Mouse (Mus musculus): ENCODE results near the gene Ldlrad3. TPM values are rescaled to one million over a fixed set of nuclear protein-coding genes. Genes with fewer than 3 reads are reported as not detected.
A peak's percentile ranks its signal among the peaks of the same experiment; 100 is the strongest.

The Ldlrad3 gene
- polyA plus RNA-seq, 1 experiment from 2014 or later: 37.1 TPM

DNA sequence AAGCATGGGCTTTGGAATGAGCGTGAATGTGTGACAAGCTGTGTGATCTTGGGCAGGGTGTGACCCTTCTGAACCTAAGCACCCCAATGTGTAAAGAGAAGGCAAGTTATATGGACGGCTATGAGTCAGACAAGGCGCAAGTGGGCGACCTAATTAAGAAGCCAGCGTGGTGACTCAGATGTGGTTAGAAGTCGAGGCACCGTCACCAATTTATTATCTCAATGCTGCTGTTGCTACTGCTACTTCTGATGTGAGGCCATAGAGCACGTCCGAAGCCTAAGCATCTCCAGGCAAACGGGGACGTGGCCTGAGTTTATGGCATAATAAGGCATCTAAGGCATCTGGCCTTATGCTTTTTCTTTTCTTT, 151.7 kb downstream of the Ldlrad3 start:
- no peak overlapping the region for H3K4me3 ChIP-seq
- no peaks in the 10 kb centered on the region for H3K9me3 ChIP-seq
- no peaks in the 10 kb centered on the region for H3K36me3 ChIP-seq
- WGBS: 75% methylated on average over 11 of the region's 11 CpGs
- H3K27ac ChIP-seq: peak overlapping the region; percentile 66; the same call in 1 of the 2 replicates
- H3K4me1 ChIP-seq (replicated peaks): peaks cover 82% of the 10 kb centered on the region
- no peaks in the 10 kb centered on the region for H3K27me3 ChIP-seq
- H3K9ac ChIP-seq: no peak overlapping the region
- H3K4me2 ChIP-seq: no peak overlapping the region
- no peak for ATAC-seq (ENCODE audit: low FRiP score)

DNA sequence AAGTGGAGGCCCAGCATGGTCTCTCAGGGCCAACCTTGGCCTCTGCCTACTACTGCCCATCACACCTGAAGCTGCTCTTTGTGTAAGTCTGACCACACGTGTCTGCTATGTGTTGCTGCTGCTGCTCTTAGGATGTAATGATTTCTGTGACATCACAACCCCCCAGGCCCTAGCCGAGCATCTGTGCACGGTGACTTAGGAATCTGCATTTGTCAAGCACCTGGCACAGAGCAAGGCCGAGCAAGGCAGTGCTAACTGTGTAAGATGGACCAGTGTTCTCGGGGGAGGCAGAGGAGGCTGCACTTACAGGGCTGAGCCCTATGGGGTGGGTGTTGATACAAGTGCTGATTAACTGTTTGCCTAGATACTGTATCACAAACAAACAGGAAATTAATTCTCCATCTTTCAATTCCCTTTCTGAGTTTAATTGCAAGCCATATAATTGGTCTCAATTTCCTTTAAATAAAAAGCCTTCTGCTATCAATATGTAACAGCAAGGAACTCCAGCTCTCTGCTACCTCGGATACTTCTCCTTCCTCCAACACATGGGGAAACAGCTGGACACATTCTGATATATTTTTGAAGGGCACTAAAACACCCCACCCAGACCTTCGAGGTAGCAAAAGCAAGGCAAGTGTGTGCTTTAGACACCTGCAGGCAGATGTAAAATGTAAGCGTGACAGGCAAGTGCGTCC, 152.2 kb downstream of the Ldlrad3 start:
- 58% methylated on average over 9 of the region's 9 CpGs for WGBS
- no peak overlapping the region for H3K4me3 ChIP-seq
- peaks cover 82% of the 10 kb centered on the region for H3K4me1 ChIP-seq (replicated peaks)
- H3K4me2 ChIP-seq: no peak overlapping the region
- H3K9me3 ChIP-seq: no peaks in the 10 kb centered on the region
- ATAC-seq (ENCODE audit: low FRiP score): no peak
- H3K9ac ChIP-seq: peak overlapping the region; percentile 24; the same call in 1 of the 2 replicates
- H3K36me3 ChIP-seq: no peaks in the 10 kb centered on the region
- H3K27me3 ChIP-seq: no peaks in the 10 kb centered on the region
- H3K27ac ChIP-seq: peak overlapping the region; percentile 66

DNA sequence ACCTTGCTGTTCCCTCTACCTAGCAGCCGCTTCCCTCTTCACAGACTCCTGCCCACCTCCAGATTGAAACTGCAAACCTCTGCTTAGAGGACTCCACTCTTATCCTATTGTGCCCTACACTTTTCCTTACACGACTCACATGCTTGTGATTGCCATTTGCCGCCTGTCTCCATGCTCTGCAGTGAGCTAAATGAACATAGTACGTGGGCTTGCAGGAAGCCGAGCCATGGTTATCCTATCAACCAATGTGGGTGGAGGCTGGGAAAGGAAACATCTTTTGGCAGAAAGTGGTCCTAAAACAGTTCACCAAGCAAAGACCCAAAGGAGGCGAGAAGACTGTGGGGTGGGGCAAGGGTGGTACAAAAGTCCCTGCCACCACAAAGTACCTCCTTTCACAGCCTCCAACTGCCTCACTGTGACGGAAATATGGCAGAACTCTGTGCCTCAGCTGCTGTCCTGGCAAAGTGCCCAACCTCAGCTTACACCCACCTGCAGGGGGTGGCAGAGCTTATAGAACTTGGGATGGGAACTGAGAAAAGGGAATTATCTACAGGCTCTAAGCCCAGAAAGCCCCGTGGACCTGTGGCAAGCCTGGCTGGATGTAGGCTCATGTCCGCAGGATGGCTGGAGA, 153.4 kb downstream of the Ldlrad3 start:
- H3K4me2 ChIP-seq: no peak overlapping the region
- 69% methylated on average over 9 of the region's 9 CpGs for WGBS
- no peaks in the 10 kb centered on the region for H3K36me3 ChIP-seq
- peak overlapping the region; percentile 66; the same call in 1 of the 2 replicates for H3K27ac ChIP-seq
- H3K9ac ChIP-seq: no peak overlapping the region
- H3K4me1 ChIP-seq (replicated peaks): peaks cover 72% of the 10 kb centered on the region
- ATAC-seq (ENCODE audit: low FRiP score): no peak
- no peaks in the 10 kb centered on the region for H3K9me3 ChIP-seq
- no peaks in the 10 kb centered on the region for H3K27me3 ChIP-seq
- no peak overlapping the region for H3K4me3 ChIP-seq

DNA sequence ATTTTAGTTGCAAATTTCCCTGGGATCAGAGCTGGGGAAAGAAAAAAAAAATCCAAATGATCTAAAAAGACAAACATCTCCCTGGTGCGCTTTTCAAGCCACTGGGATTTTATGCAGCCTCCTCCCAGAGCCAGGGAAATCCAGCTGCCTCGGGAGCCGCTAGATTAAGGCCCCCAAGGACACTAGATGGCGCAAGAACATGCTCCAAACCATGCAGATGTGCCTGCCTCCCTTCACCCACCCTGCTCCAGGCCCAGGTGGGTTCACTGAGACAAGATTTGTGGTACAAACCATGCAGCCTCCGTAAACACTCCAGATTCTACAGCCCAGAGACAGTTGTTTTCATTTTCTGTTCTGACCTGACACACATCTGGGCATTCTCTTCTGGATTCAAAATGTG, 155.5 kb downstream of the Ldlrad3 start:
- no peaks in the 10 kb centered on the region for H3K27me3 ChIP-seq
- H3K36me3 ChIP-seq: no peaks in the 10 kb centered on the region
- WGBS: 20% methylated on average over 5 of the region's 5 CpGs
- no peak overlapping the region for H3K9ac ChIP-seq
- no peaks in the 10 kb centered on the region for H3K9me3 ChIP-seq
- H3K27ac ChIP-seq: peak overlapping the region; percentile 76
- H3K4me2 ChIP-seq: no peak overlapping the region
- ATAC-seq (ENCODE audit: low FRiP score): no peak
- H3K4me1 ChIP-seq (replicated peaks): peaks cover 60% of the 10 kb centered on the region
- H3K4me3 ChIP-seq: no peak overlapping the region

DNA sequence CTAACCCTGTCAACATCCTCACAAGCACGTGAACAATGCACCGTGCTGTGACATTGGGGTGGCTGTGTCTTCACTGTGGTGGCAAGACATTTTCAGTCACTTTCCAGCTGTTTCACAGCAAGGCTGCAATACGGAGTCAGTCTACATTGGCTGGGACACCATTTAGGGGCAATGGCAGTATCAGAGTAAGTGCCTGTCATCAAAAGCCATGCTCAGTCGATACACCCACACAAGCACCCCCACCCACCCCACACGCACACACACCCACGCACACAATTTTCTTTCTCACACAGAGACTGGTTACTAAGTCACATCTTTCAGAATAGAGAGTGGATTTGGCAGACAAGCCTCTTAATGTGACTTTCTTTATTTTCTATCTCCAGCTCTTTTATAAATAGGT, 156.0 kb downstream of the Ldlrad3 start:
- Histone ChIP-seq H3K27ac (peak overlapping the region; percentile 76), H3K4me1 (replicated peaks) (peaks cover 63% of the 10 kb centered on the region), H3K4me3 (no peak overlapping the region), H3K36me3 (no peaks in the 10 kb centered on the region), H3K4me2 (no peak overlapping the region), H3K9ac (0 out of 2 replicates have a peak overlapping the region, but pooled peaks have one; percentile 8), H3K27me3 (no peaks in the 10 kb centered on the region), H3K9me3 (no peaks in the 10 kb centered on the region)
- peak; percentile 15; the same call in 1 of the 2 replicates for ATAC-seq (ENCODE audit: low FRiP score)
- 74% methylated on average over 6 of the region's 6 CpGs for WGBS

DNA sequence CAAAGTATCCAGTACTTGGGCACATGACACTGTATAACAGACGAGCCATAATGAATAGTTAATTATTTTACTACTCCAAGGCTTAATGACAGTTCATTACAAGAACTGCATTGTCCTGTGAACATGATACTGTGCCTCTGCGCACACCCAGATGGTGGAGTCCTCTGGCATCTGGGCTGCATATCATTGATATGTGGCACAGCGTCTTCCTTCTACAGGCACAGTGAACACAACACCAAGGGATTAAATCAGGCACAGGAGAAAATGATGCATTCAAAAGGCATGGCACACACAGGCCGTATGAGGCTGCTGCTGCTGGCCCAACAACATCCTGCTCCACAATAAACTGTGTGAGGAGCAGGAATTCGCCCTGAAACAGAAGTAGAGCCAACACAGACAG, 156.5 kb downstream of the Ldlrad3 start:
- peaks cover 67% of the 10 kb centered on the region for H3K4me1 ChIP-seq (replicated peaks)
- ATAC-seq (ENCODE audit: low FRiP score): peak; percentile 37
- H3K36me3 ChIP-seq: no peaks in the 10 kb centered on the region
- H3K27ac ChIP-seq: peak overlapping the region; percentile 76
- H3K4me3 ChIP-seq: no peak overlapping the region
- 47% methylated on average over 5 of the region's 5 CpGs for WGBS
- no peak overlapping the region for H3K4me2 ChIP-seq
- H3K9me3 ChIP-seq: no peaks in the 10 kb centered on the region
- peak overlapping the region; percentile 8; the same call in 1 of the 2 replicates for H3K9ac ChIP-seq
- H3K27me3 ChIP-seq: no peaks in the 10 kb centered on the region

DNA sequence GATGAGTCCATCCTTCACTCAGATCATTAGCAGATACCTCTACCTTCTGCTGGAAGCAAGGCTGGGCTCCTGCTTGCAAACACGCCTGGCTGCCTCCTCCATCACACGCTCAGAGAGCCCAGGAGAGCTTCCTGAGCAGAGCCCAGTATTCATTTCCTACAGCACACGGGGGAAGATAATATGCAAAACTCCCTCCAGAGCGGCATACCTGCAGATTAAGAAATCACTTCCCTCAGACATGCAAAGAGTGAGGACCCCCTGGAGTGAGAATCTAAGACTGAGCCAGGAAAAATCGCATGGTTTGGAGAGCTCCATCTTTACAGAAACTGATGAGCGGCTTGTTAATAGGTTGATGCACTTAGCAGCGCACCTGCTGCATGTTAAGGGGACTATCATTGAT, 158.9 kb downstream of the Ldlrad3 start:
- H3K27ac ChIP-seq: peak overlapping the region; percentile 32
- no peak overlapping the region for H3K4me2 ChIP-seq
- H3K4me1 ChIP-seq (replicated peaks): peaks cover 53% of the 10 kb centered on the region
- no peaks in the 10 kb centered on the region for H3K27me3 ChIP-seq
- H3K36me3 ChIP-seq: no peaks in the 10 kb centered on the region
- no peaks in the 10 kb centered on the region for H3K9me3 ChIP-seq
- no peak for ATAC-seq (ENCODE audit: low FRiP score)
- 58% methylated on average over 7 of the region's 7 CpGs for WGBS
- no peak overlapping the region for H3K9ac ChIP-seq
- no peak overlapping the region for H3K4me3 ChIP-seq

DNA sequence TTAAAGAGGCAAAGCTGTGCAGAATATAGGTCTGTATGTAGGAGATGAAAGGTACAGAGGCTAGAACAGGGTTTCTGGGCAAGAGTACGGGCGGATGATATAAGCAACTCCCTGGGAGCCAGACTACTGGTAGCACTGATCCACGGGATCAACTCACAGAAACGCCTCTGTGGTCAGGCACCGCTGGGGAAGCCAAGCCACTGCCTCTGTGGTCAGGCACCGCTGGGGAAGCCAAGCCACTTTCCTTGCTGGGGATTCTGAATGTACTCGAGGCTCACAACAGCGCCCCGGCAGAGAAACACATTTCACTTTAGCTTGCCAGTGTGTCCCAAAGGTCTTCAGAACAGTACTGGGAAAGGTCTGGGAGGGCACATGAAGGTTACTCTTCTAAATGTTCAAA, 160.0 kb downstream of the Ldlrad3 start:
- Histone ChIP-seq H3K9me3 (no peaks in the 10 kb centered on the region), H3K9ac (no peak overlapping the region), H3K4me2 (no peak overlapping the region), H3K4me3 (no peak overlapping the region), H3K27ac (no peak overlapping the region), H3K27me3 (no peaks in the 10 kb centered on the region), H3K36me3 (no peaks in the 10 kb centered on the region), H3K4me1 (replicated peaks) (peaks cover 61% of the 10 kb centered on the region)
- ATAC-seq (ENCODE audit: low FRiP score): no peak
- WGBS: 90% methylated on average over 9 of the region's 9 CpGs

DNA sequence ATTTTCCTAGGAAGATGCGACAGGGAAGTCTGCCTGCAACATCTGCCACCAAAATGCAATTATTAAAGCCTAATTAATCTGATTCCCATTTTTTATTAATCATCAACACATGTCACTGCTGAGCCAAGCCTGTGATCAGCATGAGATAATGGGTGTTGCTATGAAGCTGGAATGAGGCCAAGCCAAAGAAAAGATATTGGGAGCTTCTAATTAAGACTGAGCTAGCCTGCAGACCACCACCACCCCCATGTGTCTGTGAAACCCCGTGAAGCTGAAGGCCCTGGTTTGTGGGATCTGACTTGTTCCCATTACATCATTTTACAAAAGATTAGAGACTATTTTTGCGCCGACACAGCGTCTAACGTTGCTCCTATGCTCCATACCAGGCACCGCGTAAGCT, 161.7 kb downstream of the Ldlrad3 start:
- Histone ChIP-seq H3K4me1 (replicated peaks) (peaks cover 59% of the 10 kb centered on the region), H3K9me3 (no peaks in the 10 kb centered on the region), H3K9ac (no peak overlapping the region), H3K27ac (peak overlapping the region; percentile 55; the same call in 1 of the 2 replicates), H3K36me3 (no peaks in the 10 kb centered on the region), H3K4me3 (no peak overlapping the region), H3K4me2 (no peak overlapping the region), H3K27me3 (no peaks in the 10 kb centered on the region)
- 0 out of 2 replicates have a peak, but pooled peaks have one; percentile 36 for ATAC-seq (ENCODE audit: low FRiP score)
- WGBS: 76% methylated on average over 8 of the region's 8 CpGs

DNA sequence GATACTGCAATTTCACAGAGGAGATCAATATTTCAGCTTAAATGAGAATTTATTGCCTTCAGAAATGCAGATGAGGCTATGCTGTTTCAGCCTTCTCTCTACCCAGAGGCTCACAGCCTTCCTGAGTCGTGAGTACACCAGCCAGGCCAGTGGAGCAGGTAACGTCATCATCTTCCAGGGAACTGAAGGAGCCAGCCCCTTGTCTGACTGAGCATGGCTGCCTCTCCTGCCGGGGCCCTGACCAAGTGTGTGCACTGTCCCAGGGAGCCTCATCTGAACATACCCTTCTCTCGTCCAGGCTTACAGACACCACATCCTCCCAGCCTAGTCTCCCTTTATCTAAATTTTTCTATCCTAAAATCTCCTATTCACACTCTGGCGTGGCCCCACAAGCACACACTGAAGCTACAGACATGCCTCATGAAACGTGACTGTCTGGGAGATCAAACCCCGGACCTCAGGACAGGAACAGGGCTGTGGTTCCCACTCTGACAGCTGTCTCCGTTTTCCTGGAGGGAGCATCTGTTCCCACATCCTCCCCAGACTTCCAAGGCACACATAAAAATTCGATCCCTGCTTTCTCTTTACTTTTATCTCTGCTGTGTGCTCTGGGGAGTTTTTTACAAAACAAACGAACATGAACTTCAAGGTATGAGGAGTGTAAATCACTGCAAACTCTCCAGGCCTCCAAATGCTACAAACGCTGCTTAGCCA, 164.7 kb downstream of the Ldlrad3 start:
- H3K27me3 ChIP-seq: no peaks in the 10 kb centered on the region
- H3K9ac ChIP-seq: peak overlapping the region; percentile 43; the same call in 1 of the 2 replicates
- peaks cover 43% of the 10 kb centered on the region for H3K4me1 ChIP-seq (replicated peaks)
- no peaks in the 10 kb centered on the region for H3K9me3 ChIP-seq
- no peak for ATAC-seq (ENCODE audit: low FRiP score)
- no peak overlapping the region for H3K4me2 ChIP-seq
- no peak overlapping the region for H3K4me3 ChIP-seq
- 50% methylated on average over 11 of the region's 11 CpGs for WGBS
- peak overlapping the region; percentile 70 for H3K27ac ChIP-seq
- H3K36me3 ChIP-seq: no peaks in the 10 kb centered on the region

DNA sequence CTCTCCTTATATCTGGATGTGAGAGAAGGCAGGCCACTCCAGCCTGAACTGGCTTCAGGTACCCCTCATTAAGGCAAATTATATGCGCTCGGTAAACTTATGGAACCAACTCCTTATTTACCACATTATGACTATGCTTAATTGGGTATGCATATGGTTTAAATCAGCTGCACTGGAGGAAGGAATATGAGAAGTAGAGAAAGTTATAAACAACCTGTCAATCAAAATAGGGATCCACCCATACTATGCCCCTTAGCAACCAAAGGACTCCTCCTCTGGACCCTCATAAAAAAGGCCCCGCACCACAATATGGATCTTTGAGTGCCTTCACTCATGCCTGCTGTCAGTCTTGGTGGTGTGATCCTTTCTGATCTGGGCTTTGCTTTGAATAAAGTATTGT, 165.6 kb downstream of the Ldlrad3 start:
- H3K27me3 ChIP-seq: no peaks in the 10 kb centered on the region
- H3K9ac ChIP-seq: no peak overlapping the region
- no peaks in the 10 kb centered on the region for H3K36me3 ChIP-seq
- no peaks in the 10 kb centered on the region for H3K9me3 ChIP-seq
- ATAC-seq (ENCODE audit: low FRiP score): no peak
- H3K4me2 ChIP-seq: no peak overlapping the region
- 92% methylated on average over 3 of the region's 3 CpGs for WGBS
- H3K27ac ChIP-seq: no peak overlapping the region
- peaks cover 46% of the 10 kb centered on the region for H3K4me1 ChIP-seq (replicated peaks)
- H3K4me3 ChIP-seq: no peak overlapping the region

DNA sequence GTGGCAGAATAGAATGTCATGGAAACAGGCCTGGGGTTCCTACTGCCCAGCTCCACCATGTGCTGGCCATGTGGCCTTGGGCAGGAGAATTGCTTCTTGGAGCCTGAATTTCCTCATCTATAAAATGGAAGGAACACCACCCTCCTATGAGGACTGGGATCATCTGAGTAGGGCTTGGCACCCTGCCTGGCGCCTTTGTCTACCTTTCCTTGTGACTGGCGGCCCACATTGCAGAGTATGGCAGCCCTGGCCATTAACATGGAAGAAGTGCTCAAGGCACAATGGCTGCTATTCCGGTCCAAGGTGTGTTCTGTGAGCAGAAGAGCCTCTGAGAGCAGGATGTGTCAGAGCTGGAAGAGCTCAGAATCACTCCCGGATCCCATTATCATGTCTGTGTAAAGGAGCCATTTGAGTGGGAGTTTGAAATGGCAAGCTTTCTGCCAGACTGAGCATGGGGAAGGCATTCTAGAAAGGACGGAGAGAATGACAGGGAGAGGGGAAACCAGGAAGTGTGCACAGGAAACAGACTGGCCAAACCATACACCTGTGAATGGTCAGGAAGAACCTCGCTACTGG, 171.6 kb downstream of the Ldlrad3 start:
- Histone ChIP-seq H3K36me3 (no peaks in the 10 kb centered on the region), H3K27me3 (no peaks in the 10 kb centered on the region), H3K9me3 (no peaks in the 10 kb centered on the region), H3K4me3 (no peak overlapping the region), H3K4me2 (no peak overlapping the region), H3K9ac (no peak overlapping the region), H3K27ac (0 out of 2 replicates have a peak overlapping the region, but pooled peaks have one; percentile 13), H3K4me1 (replicated peaks) (peaks cover 20% of the 10 kb centered on the region)
- 83% methylated on average over 6 of the region's 6 CpGs for WGBS
- ATAC-seq (ENCODE audit: low FRiP score): no peak

All from hindbrain, embryonic 13.5 days (tissue).